Mouse (Mus musculus): ENCODE data around the gene Ypel3.

GRCm38 (mm10) chr7:126746798-126747197 lies 30.0 kb upstream of the Ypel3 start:
- no peak for TF ChIP-seq CTCF (IDR thresholded peaks at IDR 0.05; ENCODE audit: borderline replicate concordance, insufficient read depth, low read depth, low read length)
- no peak for TF ChIP-seq POLR2A (IDR thresholded peaks at IDR 0.05; ENCODE audit: borderline replicate concordance, insufficient read depth, low read length)

Data from cerebellum, adult 2 months (tissue).